Mouse (Mus musculus): ENCODE results near the gene Zfp663. TPM values are rescaled to one million over a fixed set of nuclear protein-coding genes. Genes with fewer than 3 reads are reported as not detected.

Gene Zfp663
- polyA plus RNA-seq, 1 experiment from 2014 or later = not detected

- peaks cover 34% of the 10 kb centered on the region for H3K36me3 ChIP-seq (replicated peaks)
- H3K4me2 ChIP-seq = no peak overlapping the region
- no peaks in the 10 kb centered on the region for H3K9me3 ChIP-seq (replicated peaks)
- peaks cover 5% of the 10 kb centered on the region for H3K4me1 ChIP-seq (replicated peaks)
- H3K27me3 ChIP-seq = no peaks in the 10 kb centered on the region
- H3K4me3 ChIP-seq (replicated peaks) = no peak overlapping the region
- ATAC-seq (ENCODE audit: insufficient read depth) = no peak
- 72% methylated on average over 6 of the region's 6 CpGs for WGBS (ENCODE audit: insufficient replicate concordance)
- H3K9ac ChIP-seq = no peak overlapping the region
- no peak overlapping the region for H3K27ac ChIP-seq (replicated peaks)
Observed at GRCm38 (mm10) chr2:165303354-165304012, 65.0 kb downstream of the Zfp663 start.

- Histone ChIP-seq H3K36me3 (replicated peaks) (peaks cover 53% of the 10 kb centered on the region), H3K9me3 (replicated peaks) (no peaks in the 10 kb centered on the region), H3K4me2 (no peak overlapping the region), H3K27ac (replicated peaks) (no peak overlapping the region), H3K27me3 (no peaks in the 10 kb centered on the region), H3K9ac (no peak overlapping the region), H3K4me1 (replicated peaks) (peaks cover 5% of the 10 kb centered on the region; the same call in 1 of the 2 replicates), H3K4me3 (replicated peaks) (no peak overlapping the region)
- no peak for ATAC-seq (ENCODE audit: insufficient read depth)
- WGBS (ENCODE audit: insufficient replicate concordance) = 84% methylated on average over 3 of the region's 3 CpGs
Observed at GRCm38 (mm10) chr2:165301409-165301808, 67.1 kb downstream of the Zfp663 start.

Other genes with a start within 250 kb of the Zfp663 start
- gene Cdh22, start 133.9 kb downstream of the Zfp663 start, polyA plus RNA-seq (2015; fragmentation: Nextera tagmentation; extraction: Ambion mirVana) = not detected in 2 replicates
- gene Slc35c2, start 80.9 kb downstream of the Zfp663 start, polyA plus RNA-seq (2015; fragmentation: Nextera tagmentation; extraction: Ambion mirVana) = 39.1 and 47.7 TPM in 2 replicates
- 16.6 and 17.1 TPM in 2 replicates for gene Elmo2, start 42.2 kb downstream of the Zfp663 start, polyA plus RNA-seq (2015; fragmentation: Nextera tagmentation; extraction: Ambion mirVana)
- 0.97 and 1.3 TPM in 2 replicates for gene Zfp334, start 19.5 kb upstream of the Zfp663 start, polyA plus RNA-seq (2015; fragmentation: Nextera tagmentation; extraction: Ambion mirVana)
- 4.1 and 5.2 TPM in 2 replicates for gene Ocstamp, start 31.7 kb upstream of the Zfp663 start, polyA plus RNA-seq (2015; fragmentation: Nextera tagmentation; extraction: Ambion mirVana)
- 11.9 and 16.6 TPM in 2 replicates for gene Slc13a3, start 104.5 kb upstream of the Zfp663 start, polyA plus RNA-seq (2015; fragmentation: Nextera tagmentation; extraction: Ambion mirVana)
- gene Trp53rka, start 124.6 kb upstream of the Zfp663 start, polyA plus RNA-seq (2015; fragmentation: Nextera tagmentation; extraction: Ambion mirVana) = 9.6 and 11.5 TPM in 2 replicates
- 0.29 and 0.35 TPM in 2 replicates for gene Slc2a10, start 135.1 kb upstream of the Zfp663 start, polyA plus RNA-seq (2015; fragmentation: Nextera tagmentation; extraction: Ambion mirVana)
- 0.16 TPM in 1 of 2 replicates, not detected in the other for gene Eya2, start 226.3 kb upstream of the Zfp663 start, polyA plus RNA-seq (2015; fragmentation: Nextera tagmentation; extraction: Ambion mirVana)

All from liver, embryonic 15.5 days (tissue).